Mouse (Mus musculus): ENCODE measurements around the gene Eci2. TPM values are rescaled to one million over a fixed set of nuclear protein-coding genes. Genes with fewer than 3 reads are reported as not detected.
A peak's percentile ranks its signal among the peaks of the same experiment; 100 is the strongest.

The Eci2 gene
- polyA plus RNA-seq (2015; fragmentation: Nextera tagmentation; extraction: Ambion mirVana) = 112 and 126 TPM in 2 replicates

DNA sequence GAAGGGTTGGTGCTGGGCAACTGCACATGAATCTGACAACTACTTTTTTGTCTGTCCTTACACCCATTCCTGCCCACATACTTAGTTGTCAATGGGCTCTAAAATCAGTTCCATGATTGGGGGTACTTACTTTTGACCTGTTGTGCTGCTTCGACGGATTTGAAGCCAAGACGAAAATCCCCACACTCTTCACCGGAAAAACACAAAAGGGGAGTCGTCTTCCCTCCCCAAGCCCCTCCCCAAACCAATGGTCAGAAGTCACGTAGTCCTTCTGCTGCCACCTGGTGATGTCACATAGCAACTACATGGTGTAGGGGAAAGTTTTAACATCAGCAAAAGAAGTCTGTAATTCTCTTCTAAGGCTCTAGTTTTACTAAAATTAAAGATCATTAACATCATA is at the start of gene Eci2:
TSS of gene Eci2 (minus strand) at position 218 of the 400 bp plus-strand sequence.
- Histone ChIP-seq H3K27me3 (replicated peaks; ENCODE audit: control insufficient read depth, insufficient read depth, low read length) (no peaks in the 10 kb centered on the region), H3K27ac (ENCODE audit: low read length) (no peak within 1 kb of the TSS), H3K9me3 (ENCODE audit: control insufficient read depth, low read length) (no peaks in the 10 kb centered on the region), H3K36me3 (ENCODE audit: control insufficient read depth, insufficient read depth) (no peaks in the 10 kb centered on the region), H3K4me2 (ENCODE audit: low read length) (peak within 1 kb of the TSS; percentile 36), H3K9ac (replicated peaks; ENCODE audit: low read depth, low read length) (no peak within 1 kb of the TSS), H3K4me1 (replicated peaks; ENCODE audit: control insufficient read depth, insufficient read depth, low read length) (no peaks in the 10 kb centered on the region), H3K4me3 (replicated peaks; ENCODE audit: low read length) (no peak within 1 kb of the TSS)
- WGBS = 4% methylated on average over 6 of the region's 6 CpGs
- ATAC-seq = no peak

- Histone ChIP-seq H3K27ac (ENCODE audit: low read length) (no peak overlapping the region), H3K27me3 (replicated peaks; ENCODE audit: control insufficient read depth, insufficient read depth, low read length) (no peaks in the 10 kb centered on the region), H3K4me3 (replicated peaks; ENCODE audit: low read length) (no peak overlapping the region), H3K4me2 (ENCODE audit: low read length) (no peak overlapping the region), H3K9me3 (ENCODE audit: control insufficient read depth, low read length) (no peaks in the 10 kb centered on the region), H3K9ac (replicated peaks; ENCODE audit: low read depth, low read length) (no peak overlapping the region), H3K4me1 (replicated peaks; ENCODE audit: control insufficient read depth, insufficient read depth, low read length) (peaks cover 3% of the 10 kb centered on the region), H3K36me3 (ENCODE audit: control insufficient read depth, insufficient read depth) (no peaks in the 10 kb centered on the region)
- WGBS = 49% methylated on average over 1 of the region's 1 CpGs
- ATAC-seq = no peak
Measured at GRCm38 (mm10) chr13:35074862-35075261, 48.0 kb upstream of the Eci2 start.

GRCm38 (mm10) chr13:35070485-35071472 is 43.9 kb upstream of the Eci2 start:
- 50% methylated on average over 9 of the region's 9 CpGs for WGBS
- Histone ChIP-seq H3K9me3 (ENCODE audit: control insufficient read depth, low read length) (no peaks in the 10 kb centered on the region), H3K4me3 (replicated peaks; ENCODE audit: low read length) (no peak overlapping the region), H3K9ac (replicated peaks; ENCODE audit: low read depth, low read length) (no peak overlapping the region), H3K27ac (ENCODE audit: low read length) (no peak overlapping the region), H3K36me3 (ENCODE audit: control insufficient read depth, insufficient read depth) (no peaks in the 10 kb centered on the region), H3K4me1 (replicated peaks; ENCODE audit: control insufficient read depth, insufficient read depth, low read length) (peaks cover 3% of the 10 kb centered on the region), H3K4me2 (ENCODE audit: low read length) (no peak overlapping the region), H3K27me3 (replicated peaks; ENCODE audit: control insufficient read depth, insufficient read depth, low read length) (no peaks in the 10 kb centered on the region)
- ATAC-seq = no peak

DNA sequence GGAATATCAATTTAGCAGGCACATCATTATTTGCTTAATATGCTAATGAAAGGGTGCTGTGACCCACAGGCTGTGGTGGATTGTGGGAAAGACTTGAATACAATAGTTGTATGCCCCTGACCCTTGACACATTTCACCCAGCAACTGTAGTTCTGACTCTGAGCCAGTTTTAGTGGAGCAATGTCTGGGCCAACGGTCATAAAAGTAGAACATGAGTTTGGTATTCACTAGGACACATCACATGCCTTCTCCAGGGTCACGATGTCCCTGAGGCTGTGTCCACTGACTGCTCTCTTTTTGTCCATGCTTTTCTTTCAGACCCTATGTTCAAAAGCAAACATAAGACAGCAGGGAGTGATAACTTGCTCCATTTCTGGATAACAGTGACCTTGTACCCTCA is 40.2 kb upstream of the Eci2 start:
- H3K9ac ChIP-seq (replicated peaks; ENCODE audit: low read depth, low read length) = no peak overlapping the region
- no peaks in the 10 kb centered on the region for H3K36me3 ChIP-seq (ENCODE audit: control insufficient read depth, insufficient read depth)
- no peak overlapping the region for H3K27ac ChIP-seq (ENCODE audit: low read length)
- no peak overlapping the region for H3K4me2 ChIP-seq (ENCODE audit: low read length)
- H3K27me3 ChIP-seq (replicated peaks; ENCODE audit: control insufficient read depth, insufficient read depth, low read length) = no peaks in the 10 kb centered on the region
- peaks cover 3% of the 10 kb centered on the region for H3K4me1 ChIP-seq (replicated peaks; ENCODE audit: control insufficient read depth, insufficient read depth, low read length)
- no peak for ATAC-seq
- 79% methylated on average over 2 of the region's 2 CpGs for WGBS
- H3K4me3 ChIP-seq (replicated peaks; ENCODE audit: low read length) = no peak overlapping the region
- H3K9me3 ChIP-seq (ENCODE audit: control insufficient read depth, low read length) = no peaks in the 10 kb centered on the region

DNA sequence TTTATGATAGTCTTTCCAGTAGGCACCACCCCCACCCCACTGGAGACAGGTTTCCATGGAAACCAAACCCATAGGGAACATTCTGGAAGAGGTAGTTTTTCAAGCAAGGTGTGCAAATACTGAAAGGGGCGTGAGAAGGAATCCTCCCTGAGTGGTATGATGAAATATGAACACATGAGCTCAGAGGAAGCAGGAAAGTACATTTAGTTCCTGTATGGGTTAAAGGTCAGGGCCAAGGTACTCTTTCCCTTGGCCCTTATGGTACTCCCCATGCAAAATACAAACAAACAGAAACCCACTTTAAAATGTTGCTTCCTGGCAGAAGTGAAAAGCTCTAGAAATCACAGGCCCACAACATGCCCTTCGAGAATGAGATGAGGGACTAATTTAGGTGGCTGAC is 39.1 kb upstream of the Eci2 start:
- no peaks in the 10 kb centered on the region for H3K9me3 ChIP-seq (ENCODE audit: control insufficient read depth, low read length)
- H3K4me3 ChIP-seq (replicated peaks; ENCODE audit: low read length) = no peak overlapping the region
- peaks cover 2% of the 10 kb centered on the region for H3K4me1 ChIP-seq (replicated peaks; ENCODE audit: control insufficient read depth, insufficient read depth, low read length)
- no peaks in the 10 kb centered on the region for H3K27me3 ChIP-seq (replicated peaks; ENCODE audit: control insufficient read depth, insufficient read depth, low read length)
- no peak overlapping the region for H3K9ac ChIP-seq (replicated peaks; ENCODE audit: low read depth, low read length)
- H3K27ac ChIP-seq (ENCODE audit: low read length) = no peak overlapping the region
- H3K4me2 ChIP-seq (ENCODE audit: low read length) = no peak overlapping the region
- H3K36me3 ChIP-seq (ENCODE audit: control insufficient read depth, insufficient read depth) = no peaks in the 10 kb centered on the region
- WGBS = 80% methylated on average over 2 of the region's 2 CpGs
- ATAC-seq = no peak

GRCm38 (mm10) chr13:35064381-35064780 is 37.5 kb upstream of the Eci2 start:
- Histone ChIP-seq H3K4me1 (replicated peaks; ENCODE audit: control insufficient read depth, insufficient read depth, low read length) (no peaks in the 10 kb centered on the region), H3K4me3 (replicated peaks; ENCODE audit: low read length) (no peak overlapping the region), H3K9me3 (ENCODE audit: control insufficient read depth, low read length) (no peaks in the 10 kb centered on the region), H3K27me3 (replicated peaks; ENCODE audit: control insufficient read depth, insufficient read depth, low read length) (no peaks in the 10 kb centered on the region), H3K9ac (replicated peaks; ENCODE audit: low read depth, low read length) (no peak overlapping the region), H3K4me2 (ENCODE audit: low read length) (no peak overlapping the region), H3K27ac (ENCODE audit: low read length) (no peak overlapping the region), H3K36me3 (ENCODE audit: control insufficient read depth, insufficient read depth) (no peaks in the 10 kb centered on the region)
- no peak for ATAC-seq
- 31% methylated on average over 4 of the region's 4 CpGs for WGBS

DNA sequence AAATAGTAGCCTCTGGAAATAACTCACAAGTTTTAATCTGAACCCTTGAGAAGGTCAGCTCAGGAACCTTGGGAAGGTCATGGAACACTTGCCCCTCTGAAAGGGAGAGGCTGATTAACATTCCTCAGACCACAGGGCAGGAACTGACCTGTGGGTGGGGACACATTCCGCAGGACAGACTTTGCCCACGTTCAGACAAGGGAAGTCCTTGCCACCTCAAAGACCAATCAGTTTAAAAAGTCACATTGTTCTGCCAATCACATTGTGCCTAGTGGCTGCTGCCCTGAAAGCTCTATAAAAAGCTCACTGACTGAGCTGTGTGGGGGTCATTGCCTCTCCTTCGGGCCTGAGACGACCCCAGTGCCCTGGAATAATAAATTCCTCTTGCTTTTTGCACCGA is 31.2 kb upstream of the Eci2 start:
- H3K4me3 ChIP-seq (replicated peaks; ENCODE audit: low read length) = no peak overlapping the region
- ATAC-seq = no peak
- no peaks in the 10 kb centered on the region for H3K36me3 ChIP-seq (ENCODE audit: control insufficient read depth, insufficient read depth)
- no peak overlapping the region for H3K27ac ChIP-seq (ENCODE audit: low read length)
- H3K9ac ChIP-seq (replicated peaks; ENCODE audit: low read depth, low read length) = no peak overlapping the region
- H3K9me3 ChIP-seq (ENCODE audit: control insufficient read depth, low read length) = no peaks in the 10 kb centered on the region
- 22% methylated on average over 5 of the region's 5 CpGs for WGBS
- H3K27me3 ChIP-seq (replicated peaks; ENCODE audit: control insufficient read depth, insufficient read depth, low read length) = no peaks in the 10 kb centered on the region
- H3K4me2 ChIP-seq (ENCODE audit: low read length) = no peak overlapping the region
- H3K4me1 ChIP-seq (replicated peaks; ENCODE audit: control insufficient read depth, insufficient read depth, low read length) = no peaks in the 10 kb centered on the region

DNA sequence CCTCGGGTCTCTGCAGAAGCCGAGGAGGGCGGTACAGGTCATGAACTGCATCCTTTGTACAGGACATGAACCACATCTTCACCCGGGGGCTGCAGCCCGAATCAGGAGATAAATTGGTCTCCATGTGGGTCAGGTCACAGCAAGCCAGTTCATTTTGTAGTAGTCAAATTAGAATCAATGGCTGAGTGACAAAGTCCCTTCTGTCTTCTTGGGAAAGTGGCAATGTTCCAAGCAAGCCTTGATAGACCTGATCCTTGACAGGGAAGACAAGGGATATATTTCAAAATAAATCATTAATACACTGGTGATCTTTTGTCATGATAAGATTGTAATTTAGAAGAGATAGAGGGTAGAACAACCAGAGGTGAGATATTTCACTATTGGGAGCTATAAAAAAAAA is 9.6 kb upstream of the Eci2 start:
- Histone ChIP-seq H3K4me3 (replicated peaks; ENCODE audit: low read length) (no peak overlapping the region), H3K9me3 (ENCODE audit: control insufficient read depth, low read length) (no peaks in the 10 kb centered on the region), H3K9ac (replicated peaks; ENCODE audit: low read depth, low read length) (no peak overlapping the region), H3K4me1 (replicated peaks; ENCODE audit: control insufficient read depth, insufficient read depth, low read length) (no peaks in the 10 kb centered on the region), H3K36me3 (ENCODE audit: control insufficient read depth, insufficient read depth) (no peaks in the 10 kb centered on the region), H3K27me3 (replicated peaks; ENCODE audit: control insufficient read depth, insufficient read depth, low read length) (no peaks in the 10 kb centered on the region), H3K27ac (ENCODE audit: low read length) (no peak overlapping the region), H3K4me2 (ENCODE audit: low read length) (no peak overlapping the region)
- ATAC-seq = no peak
- WGBS = 82% methylated on average over 5 of the region's 5 CpGs

GRCm38 (mm10) chr13:35035731-35036130 is 8.8 kb upstream of the Eci2 start:
- no peak for ATAC-seq
- WGBS = 87% methylated on average over 4 of the region's 4 CpGs
- Histone ChIP-seq H3K4me3 (replicated peaks; ENCODE audit: low read length) (no peak overlapping the region), H3K27ac (ENCODE audit: low read length) (no peak overlapping the region), H3K36me3 (ENCODE audit: control insufficient read depth, insufficient read depth) (no peaks in the 10 kb centered on the region), H3K4me2 (ENCODE audit: low read length) (no peak overlapping the region), H3K9ac (replicated peaks; ENCODE audit: low read depth, low read length) (no peak overlapping the region), H3K27me3 (replicated peaks; ENCODE audit: control insufficient read depth, insufficient read depth, low read length) (no peaks in the 10 kb centered on the region), H3K9me3 (ENCODE audit: control insufficient read depth, low read length) (no peaks in the 10 kb centered on the region), H3K4me1 (replicated peaks; ENCODE audit: control insufficient read depth, insufficient read depth, low read length) (no peaks in the 10 kb centered on the region)

All from forebrain, embryonic 16.5 days (tissue).